ENCODE assay signal across 8 mouse cellular contexts in genomic region chr11:69901406-69901846, GRCm38 (mm10). TPM values are rescaled to one million over a fixed set of nuclear protein-coding genes. Genes with fewer than 3 reads are reported as not detected.
DNase-seq lines count a peak whose midpoint lies in the region; ATAC-seq and TF ChIP-seq lines count a peak whose summit lies in the region.

No protein-coding gene starts in this region.

- peak overlapping the region; percentile 96 for H3K27ac ChIP-seq in forebrain, embryonic 15.5 days (replicated peaks)
- peak overlapping the region; percentile 97 for H3K27ac ChIP-seq in neural tube, embryonic 14.5 days (ENCODE audit: low read depth, low read length)
- H3K27ac ChIP-seq in testis, adult 2 months (ENCODE audit: control insufficient read depth, insufficient read depth, low read depth, low read length), result peak overlapping the region; percentile 90

- intact Hi-C loops in heart, postnatal 14 days (cut with DNase I), result loop anchor here (2.0 kb wide), 1 partner anchor 63 kb away; the partner anchor contains the start of gene Tmem256

- ATAC-seq in G1E (ENCODE audit: extremely low read depth, insufficient number of reproducible peaks, low FRiP score, poor library complexity, severe bottlenecking), result peak; percentile 56; the same call in 1 of the 2 replicates
- peak; percentile 82 for ATAC-seq in forebrain, embryonic 15.5 days (replicated peaks)
- ATAC-seq in neural tube, embryonic 14.5 days (ENCODE audit: low read depth), result peak; percentile 79

- H3K4me2 ChIP-seq in forebrain, embryonic 15.5 days (replicated peaks), result peak overlapping the region; percentile 91
- H3K4me2 ChIP-seq in neural tube, embryonic 14.5 days (ENCODE audit: low read depth, low read length), result peak overlapping the region; percentile 88

- no peak for TF ChIP-seq CTCF in G1E (IDR thresholded peaks at IDR 0.05; ENCODE audit: low read depth, low read length)
- no peak for TF ChIP-seq CTCF in testis, adult 2 months (IDR thresholded peaks at IDR 0.05; ENCODE audit: control insufficient read depth, insufficient read depth, insufficient replicate concordance, low read depth, low read length)

- H3K27me3 ChIP-seq in G1E (ENCODE audit: insufficient read depth, low read length), result no peaks in the 10 kb centered on the region
- no peaks in the 10 kb centered on the region for H3K27me3 ChIP-seq in forebrain, embryonic 15.5 days
- H3K27me3 ChIP-seq in neural tube, embryonic 14.5 days (ENCODE audit: control insufficient read depth, insufficient read depth, low read length), result no peaks in the 10 kb centered on the region
- no peaks in the 10 kb centered on the region for H3K27me3 ChIP-seq in testis, adult 2 months (ENCODE audit: control insufficient read depth, insufficient read depth, low read length)

- DNase-seq in G1E (ENCODE audit: low spot score), result peak; percentile 92
- peak; percentile 98 for DNase-seq in cerebellum, adult 11-12 months
- peak; percentile 91 to 92 for DNase-seq in heart, postnatal 14 days
- peak; percentile 97 to 99 for DNase-seq in layer of hippocampus, adult 18-20 months (ENCODE audit: low spot score in 2 of 2)
- peak; percentile 96 to 97 for DNase-seq in lung, adult 18-20 months

- peak; percentile 80 for TF ChIP-seq POLR2A in testis, adult 2 months (IDR thresholded peaks at IDR 0.05; ENCODE audit: control insufficient read depth, low read depth, low read length)

- H3K4me3 ChIP-seq in G1E (ENCODE audit: low read depth, low read length), result peak overlapping the region; percentile 97
- H3K4me3 ChIP-seq in forebrain, embryonic 15.5 days, result peak overlapping the region; percentile 56
- peak overlapping the region; percentile 80 for H3K4me3 ChIP-seq in neural tube, embryonic 14.5 days (ENCODE audit: low read depth, low read length)
- peak overlapping the region; percentile 83 for H3K4me3 ChIP-seq in testis, adult 2 months (ENCODE audit: control insufficient read depth, low read depth, low read length)

- 0% methylated on average over 42 of the region's 42 CpGs for WGBS in forebrain, embryonic 15.5 days
- 1% methylated on average over 42 of the region's 42 CpGs for WGBS in neural tube, embryonic 14.5 days

- H3K4me1 ChIP-seq in G1E (ENCODE audit: insufficient read depth, low read depth, low read length), result peaks cover 60% of the 10 kb centered on the region
- peaks cover 35% of the 10 kb centered on the region for H3K4me1 ChIP-seq in forebrain, embryonic 15.5 days
- H3K4me1 ChIP-seq in neural tube, embryonic 14.5 days (ENCODE audit: control insufficient read depth, insufficient read depth, low read length), result peaks cover 23% of the 10 kb centered on the region
- H3K4me1 ChIP-seq in testis, adult 2 months (ENCODE audit: control insufficient read depth, insufficient read depth, low read length), result peaks cover 6% of the 10 kb centered on the region

- no peaks in the 10 kb centered on the region for H3K9me3 ChIP-seq in G1E (replicated peaks)
- no peaks in the 10 kb centered on the region for H3K9me3 ChIP-seq in forebrain, embryonic 15.5 days
- no peaks in the 10 kb centered on the region for H3K9me3 ChIP-seq in neural tube, embryonic 14.5 days (ENCODE audit: control insufficient read depth, low read length)

- H3K36me3 ChIP-seq in G1E (replicated peaks), result peaks cover 41% of the 10 kb centered on the region
- peaks cover 27% of the 10 kb centered on the region for H3K36me3 ChIP-seq in forebrain, embryonic 15.5 days
- H3K36me3 ChIP-seq in neural tube, embryonic 14.5 days (ENCODE audit: control insufficient read depth, insufficient read depth, low read length), result peaks cover 23% of the 10 kb centered on the region
- H3K36me3 ChIP-seq in testis, adult 2 months (ENCODE audit: control insufficient read depth, insufficient read depth, low read length), result no peaks in the 10 kb centered on the region; the same call in none of the 2 replicates

- peak overlapping the region; percentile 76 for H3K9ac ChIP-seq in forebrain, embryonic 15.5 days (replicated peaks)
- H3K9ac ChIP-seq in neural tube, embryonic 14.5 days (replicated peaks; ENCODE audit: low read depth, low read length), result peak overlapping the region; percentile 96

RNA-seq across cellular contexts. Expression of gene Neurl4, which starts 0.6 kb away (rescaled TPM):
- total RNA-seq in G1E (2014; fragmentation: Nextera tagmentation) (25.7 and 39.6 TPM in 2 replicates), G1E (2017) (27.2 and 30.2 TPM in 2 replicates)
- 87.0 and 110 TPM in 2 replicates for polyA plus RNA-seq in G1E (2012)
- 18.5 and 23.0 TPM in 2 replicates for polyA plus RNA-seq in forebrain, embryonic 15.5 days (2015; fragmentation: Nextera tagmentation; extraction: Ambion mirVana)
- 10 to 100 TPM; 43.5 to 45.8 TPM for total RNA-seq in heart, postnatal 14 days (2021)
- 100 to 1,000 TPM; 108 to 114 TPM for total RNA-seq in layer of hippocampus, adult 18-20 months (2021)
- 26.2 and 27.8 TPM in 2 replicates for polyA plus RNA-seq in neural tube, embryonic 14.5 days (2014; fragmentation: Nextera tagmentation; extraction: Ambion mirVana)
- 57.7 and 61.1 TPM in 2 replicates for polyA plus RNA-seq in testis, adult 2 months (2012; rRNA removed)

RNA-seq across cellular contexts. Expression of gene 2810408A11Rik, which starts 0.6 kb away (rescaled TPM):
- total RNA-seq in G1E (2014; fragmentation: Nextera tagmentation), result 6.6 and 7.2 TPM in 2 replicates
- total RNA-seq in G1E (2017), result 1.7 and 4.4 TPM in 2 replicates
- 0.62 and 1.2 TPM in 2 replicates for polyA plus RNA-seq in G1E (2012)
- 19.9 and 20.7 TPM in 2 replicates for polyA plus RNA-seq in forebrain, embryonic 15.5 days (2015; fragmentation: Nextera tagmentation; extraction: Ambion mirVana)
- total RNA-seq in heart, postnatal 14 days (2021), result 1 to 10 TPM in 1 of 2 experiments, under 1 TPM in 1; 0.95 to 1.1 TPM
- under 1 TPM; 0.17 to 0.58 TPM for total RNA-seq in layer of hippocampus, adult 18-20 months (2021)
- 7.1 and 7.8 TPM in 2 replicates for polyA plus RNA-seq in neural tube, embryonic 14.5 days (2014; fragmentation: Nextera tagmentation; extraction: Ambion mirVana)
- polyA plus RNA-seq in testis, adult 2 months (2012; rRNA removed), result 124 and 125 TPM in 2 replicates

RNA-seq across cellular contexts. Expression of gene Acap1, which starts 6.1 kb away (rescaled TPM):
- 94.6 and 98.7 TPM in 2 replicates for total RNA-seq in G1E (2014; fragmentation: Nextera tagmentation)
- total RNA-seq in G1E (2017), result 103 and 118 TPM in 2 replicates
- 184 and 216 TPM in 2 replicates for polyA plus RNA-seq in G1E (2012)
- polyA plus RNA-seq in forebrain, embryonic 15.5 days (2015; fragmentation: Nextera tagmentation; extraction: Ambion mirVana), result 0.48 and 0.51 TPM in 2 replicates
- 1 to 10 TPM; 2.3 to 6.8 TPM for total RNA-seq in heart, postnatal 14 days (2021)
- total RNA-seq in layer of hippocampus, adult 18-20 months (2021), result not detected
- polyA plus RNA-seq in neural tube, embryonic 14.5 days (2014; fragmentation: Nextera tagmentation; extraction: Ambion mirVana), result 0.17 and 0.33 TPM in 2 replicates
- polyA plus RNA-seq in testis, adult 2 months (2012; rRNA removed), result 4.0 and 4.9 TPM in 2 replicates

RNA-seq across cellular contexts. Expression of gene Gps2, which starts 12.3 kb away (rescaled TPM):
- total RNA-seq in G1E (2014; fragmentation: Nextera tagmentation) (305 and 344 TPM in 2 replicates), G1E (2017) (44.9 and 45.8 TPM in 2 replicates)
- polyA plus RNA-seq in G1E (2012), result 203 and 216 TPM in 2 replicates
- 79.6 and 92.2 TPM in 2 replicates for polyA plus RNA-seq in forebrain, embryonic 15.5 days (2015; fragmentation: Nextera tagmentation; extraction: Ambion mirVana)
- 10 to 100 TPM; 28.8 to 30.6 TPM for total RNA-seq in heart, postnatal 14 days (2021)
- 10 to 100 TPM; 35.7 to 36.1 TPM for total RNA-seq in layer of hippocampus, adult 18-20 months (2021)
- polyA plus RNA-seq in neural tube, embryonic 14.5 days (2014; fragmentation: Nextera tagmentation; extraction: Ambion mirVana), result 58.5 and 65.4 TPM in 2 replicates
- 290 and 295 TPM in 2 replicates for polyA plus RNA-seq in testis, adult 2 months (2012; rRNA removed)

RNA-seq across cellular contexts. Expression of gene Kctd11, which starts 20.2 kb away (rescaled TPM):
- total RNA-seq in G1E (2014; fragmentation: Nextera tagmentation) (0.90 TPM in 1 of 2 replicates, not detected in the other), G1E (2017) (0.52 and 0.55 TPM in 2 replicates)
- polyA plus RNA-seq in G1E (2012), result 0.34 and 0.39 TPM in 2 replicates
- 1.2 and 1.3 TPM in 2 replicates for polyA plus RNA-seq in forebrain, embryonic 15.5 days (2015; fragmentation: Nextera tagmentation; extraction: Ambion mirVana)
- 1 to 10 TPM; 3.1 to 3.8 TPM for total RNA-seq in heart, postnatal 14 days (2021)
- total RNA-seq in layer of hippocampus, adult 18-20 months (2021), result 1 to 10 TPM; 1.3 to 1.4 TPM
- polyA plus RNA-seq in neural tube, embryonic 14.5 days (2014; fragmentation: Nextera tagmentation; extraction: Ambion mirVana), result 0.80 and 2.0 TPM in 2 replicates
- 0.47 and 0.69 TPM in 2 replicates for polyA plus RNA-seq in testis, adult 2 months (2012; rRNA removed)

Comparison
In these comparisons a context has a peak if more than half of its experiments do, and no peak if none do; other contexts are left out.
1. Peak in every context shown above with its lines: DNase-seq, ATAC-seq, H3K4me3 ChIP-seq and H3K27ac ChIP-seq.
2. RNA of gene Acap1, which starts 6.1 kb away (polyA plus RNA-seq): 184 to 216 TPM in G1E; 4.0 to 4.9 TPM in testis, adult 2 months, 0.48 to 0.51 TPM in forebrain, embryonic 15.5 days and 0.17 to 0.33 TPM in neural tube, embryonic 14.5 days; every median in the first group is over 10 times any median in the second.